Mouse (Mus musculus) Muller cell, postnatal 12 days (primary cell): ENCODE measurements at regions not wholly inside any gene's neighbourhood (a gene's known extent, or its start where the extent isn't known, plus 50 kb on each side); places are given as distances from the start of the nearest gene placed in this dataset.

ENCODE experiments used
- DNase-seq: peaks from one replicate; pipeline ENCODE4 v3.0.0-alpha.2; 2015; ENCODE audit errors: inconsistent ontology term

DNA sequence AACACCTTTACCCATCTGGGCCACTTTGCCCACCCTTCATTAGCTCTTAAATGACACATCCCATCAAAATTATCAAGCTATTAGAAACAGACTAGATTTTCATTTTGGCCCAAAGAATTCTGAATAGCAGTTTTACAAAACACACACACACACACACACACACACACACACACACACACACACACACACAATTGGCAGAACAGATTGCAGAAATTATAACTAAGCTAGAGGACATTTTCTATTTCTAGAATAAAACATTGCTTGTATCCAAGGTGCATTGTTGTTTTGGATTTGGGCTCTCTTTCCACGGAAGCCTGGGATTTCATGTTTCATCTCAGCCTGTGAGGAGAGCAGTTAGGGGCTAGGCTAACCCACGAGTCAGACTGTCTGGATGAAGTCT is 455.1 kb downstream of the Etnk1 start:
- DNase-seq: no peak

DNA sequence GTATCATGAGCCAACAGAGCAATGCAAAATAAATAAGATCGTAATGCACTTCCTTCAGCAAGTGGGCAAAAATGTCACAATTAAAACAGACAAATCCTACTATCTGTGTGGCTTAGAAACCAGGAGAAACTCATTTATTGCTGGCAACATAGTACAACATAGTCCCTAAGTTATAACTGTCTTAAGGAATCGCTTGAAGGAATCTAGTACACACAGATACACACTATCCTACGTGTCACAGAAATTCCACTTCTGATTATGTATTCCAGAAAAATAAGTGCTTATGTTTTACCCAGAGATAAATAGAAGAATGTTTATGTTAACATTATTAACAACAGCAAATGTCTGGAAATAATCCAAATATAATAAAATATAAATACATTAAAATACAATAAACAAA is 457.9 kb downstream of the Etnk1 start:
- DNase-seq: no peak

DNA sequence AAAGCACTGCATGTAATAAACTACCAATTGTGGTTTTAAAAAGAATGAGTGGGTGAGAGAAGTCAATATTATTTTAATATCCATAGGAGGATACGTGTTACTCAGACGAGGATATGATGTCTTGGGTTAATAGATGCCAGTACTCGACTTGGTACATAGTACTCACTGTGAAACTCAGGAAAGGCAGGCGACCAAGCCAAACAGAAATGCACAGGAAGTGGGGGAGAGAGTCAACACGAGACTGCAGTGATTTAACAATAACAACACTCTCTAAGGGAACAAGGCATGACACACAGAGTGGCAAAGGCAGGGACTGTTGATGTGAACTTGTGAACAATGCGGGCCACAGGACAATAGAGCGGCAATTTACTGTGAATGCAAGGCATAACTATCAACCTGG is 464.6 kb downstream of the Etnk1 start:
- DNase-seq: no peak

DNA sequence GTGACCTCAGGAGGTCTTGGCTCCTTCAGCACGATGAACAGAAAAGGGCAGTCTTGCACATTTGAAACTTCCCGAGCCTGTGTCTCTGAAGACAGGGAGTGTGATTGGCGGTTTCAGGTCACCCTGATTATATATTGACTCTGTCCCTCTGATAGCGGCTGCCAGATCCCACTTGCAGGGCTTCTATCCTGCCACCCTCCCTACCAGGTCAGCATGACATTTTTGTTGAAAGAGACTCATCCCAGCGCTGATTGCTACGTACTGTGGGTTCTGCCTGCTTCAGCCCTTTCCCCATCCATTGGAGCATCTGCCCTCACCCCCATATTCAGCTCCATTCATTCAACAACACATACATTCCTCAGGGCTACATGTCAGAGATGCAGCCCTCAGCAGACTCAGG is 466.7 kb downstream of the Etnk1 start:
- no peak for DNase-seq

DNA sequence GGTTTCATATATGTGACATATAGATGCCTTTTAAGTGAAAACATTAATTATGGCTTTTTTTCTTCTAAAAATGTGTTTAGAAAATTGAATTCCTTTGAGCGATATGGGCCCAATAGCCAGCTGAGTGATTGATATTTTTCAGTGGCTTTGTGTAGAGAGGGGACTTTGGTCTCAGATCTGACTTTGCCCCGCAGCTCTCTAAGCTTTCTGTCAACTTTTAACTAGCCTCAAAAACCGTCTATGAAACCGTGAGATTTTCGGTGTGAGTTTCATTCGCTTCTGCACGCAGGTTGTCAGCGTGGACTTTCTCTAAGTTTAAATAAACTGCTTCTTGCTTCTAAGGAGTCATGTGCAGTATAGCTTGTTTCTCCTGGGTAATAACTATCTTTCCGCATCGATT is 467.3 kb downstream of the Etnk1 start:
- DNase-seq: no peak

DNA sequence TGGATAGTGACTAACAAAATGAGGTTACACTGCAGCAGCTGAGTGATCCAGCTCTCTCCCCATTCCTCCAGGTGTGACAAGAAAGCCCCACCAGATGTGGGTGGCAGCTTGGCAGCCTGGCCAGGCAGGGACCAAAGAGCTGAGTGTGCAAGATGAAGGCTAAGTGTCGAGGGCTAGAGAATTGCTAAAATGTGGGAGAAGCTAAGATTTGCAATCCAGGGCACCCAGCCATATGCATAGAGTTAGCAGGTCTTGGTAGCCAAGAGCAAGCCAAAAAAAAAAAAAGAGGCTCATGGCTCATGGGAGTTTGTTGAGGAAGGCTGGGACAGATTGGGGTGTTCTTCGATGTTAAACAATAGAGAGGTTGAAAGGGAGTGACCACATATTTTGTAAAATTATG is 468.0 kb downstream of the Etnk1 start:
- DNase-seq: no peak

DNA sequence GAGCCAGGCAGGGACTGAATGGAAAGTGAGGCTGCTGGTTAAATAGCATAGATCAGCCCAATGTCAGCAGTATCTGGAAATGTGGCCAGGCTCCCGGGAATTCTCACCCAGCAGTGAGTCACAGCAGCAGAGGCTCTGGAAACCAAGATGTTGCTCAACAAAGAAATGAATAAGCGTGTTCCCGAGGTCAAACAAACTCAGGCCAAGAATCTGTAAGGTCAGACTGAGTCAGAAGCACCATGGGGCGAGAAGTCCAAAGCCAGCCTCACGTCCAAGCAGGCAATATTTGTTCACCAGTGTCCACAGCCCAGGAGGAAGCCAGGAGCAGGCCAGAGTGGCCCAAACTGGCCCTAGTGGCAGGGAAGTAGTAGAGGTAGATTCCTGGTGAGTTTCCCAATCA is 473.6 kb downstream of the Etnk1 start:
- DNase-seq: peak; percentile 92

DNA sequence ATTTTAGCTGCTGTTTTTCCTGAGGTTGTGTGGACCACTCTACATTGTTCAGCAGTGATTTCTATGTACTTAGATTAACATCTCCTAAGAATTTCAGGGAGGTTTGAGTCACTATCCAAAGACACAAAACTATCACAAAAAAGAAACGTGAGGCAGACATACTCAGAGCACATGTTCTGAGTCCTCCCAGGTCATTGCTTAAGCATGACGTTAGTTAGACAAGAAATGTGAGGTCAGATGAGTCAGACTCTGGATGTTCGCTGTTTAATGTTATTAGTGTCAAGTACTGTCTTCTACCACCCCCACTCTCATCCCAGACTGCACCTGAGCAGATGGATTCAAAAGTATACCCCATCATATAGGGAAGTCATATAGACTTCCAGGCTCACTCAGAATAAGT is 475.0 kb downstream of the Etnk1 start:
- peak; percentile 14 for DNase-seq

DNA sequence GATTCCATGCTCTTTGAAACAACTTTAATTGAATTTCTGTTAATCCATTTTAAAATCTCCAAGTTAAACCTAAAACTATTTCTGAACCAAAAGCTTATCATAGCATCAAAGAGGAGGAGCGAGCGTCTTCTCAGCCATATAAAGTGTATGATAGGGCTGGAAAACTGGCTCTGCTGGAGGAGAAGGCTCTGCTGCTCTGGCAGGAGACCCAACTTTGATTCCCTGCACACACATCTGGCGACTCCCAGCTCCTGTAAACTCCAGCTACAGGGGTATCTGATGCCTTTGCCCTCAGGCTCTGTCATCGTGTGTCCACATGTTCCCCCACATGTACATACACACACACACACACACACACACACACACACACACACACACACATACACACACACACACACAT is 479.0 kb downstream of the Etnk1 start:
- DNase-seq: no peak

DNA sequence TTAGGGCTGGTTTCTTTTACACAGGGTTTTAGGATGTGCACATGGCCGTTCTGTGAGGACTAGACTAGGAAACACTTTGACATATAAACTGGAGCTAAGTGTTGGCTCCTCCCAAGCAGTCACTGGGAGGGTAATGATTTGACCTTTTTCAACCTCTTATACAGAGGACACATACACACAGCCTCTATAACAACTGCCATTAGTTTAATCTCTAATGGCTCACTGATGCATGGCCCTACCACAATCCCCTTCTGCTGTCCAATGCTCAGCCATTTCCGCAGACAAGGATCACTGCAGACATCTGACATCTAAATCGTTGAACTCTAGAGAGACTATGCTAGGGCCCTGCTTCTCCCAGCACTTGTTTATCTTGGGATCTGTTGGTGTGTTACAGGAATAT is 481.5 kb downstream of the Etnk1 start:
- no peak for DNase-seq

DNA sequence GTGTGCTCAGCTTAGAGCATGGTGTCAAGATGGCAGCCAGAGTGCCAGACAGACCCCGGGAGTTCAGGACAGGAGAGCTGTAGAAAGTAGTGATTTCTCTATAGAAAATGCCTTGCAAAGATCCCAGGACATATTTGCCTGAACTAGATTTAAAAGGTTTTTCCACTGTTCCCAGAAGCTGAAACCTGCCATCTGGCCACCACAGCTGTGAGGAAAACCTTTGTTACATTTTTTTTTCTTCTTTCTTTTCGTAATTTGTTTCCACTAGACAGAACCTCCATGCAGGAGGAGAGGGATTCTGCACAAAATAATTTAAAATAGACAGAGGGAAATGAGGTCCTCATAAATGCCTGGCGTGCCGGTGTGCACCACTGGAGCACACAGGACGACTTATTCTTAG is 489.6 kb downstream of the Etnk1 start:
- DNase-seq: no peak

DNA sequence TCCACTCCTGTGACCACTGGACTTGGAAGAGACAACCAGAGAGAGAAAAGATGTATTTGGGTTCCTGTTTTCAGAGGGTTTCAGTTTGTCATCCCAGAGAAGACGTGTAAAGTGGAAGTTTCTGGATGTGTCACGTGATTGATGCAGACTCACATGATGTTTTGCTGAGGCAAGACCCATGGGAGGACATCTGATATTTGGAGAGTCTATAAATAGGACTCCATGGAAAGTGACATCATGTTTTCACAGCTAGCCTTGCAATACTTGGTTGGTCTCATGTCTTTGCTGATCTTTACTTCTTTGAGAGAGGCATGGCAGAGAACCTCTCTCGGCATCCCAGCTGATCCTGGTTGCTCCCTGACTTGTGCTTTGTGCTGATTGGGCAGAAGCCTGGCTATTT is 493.8 kb downstream of the Etnk1 start:
- DNase-seq: no peak

DNA sequence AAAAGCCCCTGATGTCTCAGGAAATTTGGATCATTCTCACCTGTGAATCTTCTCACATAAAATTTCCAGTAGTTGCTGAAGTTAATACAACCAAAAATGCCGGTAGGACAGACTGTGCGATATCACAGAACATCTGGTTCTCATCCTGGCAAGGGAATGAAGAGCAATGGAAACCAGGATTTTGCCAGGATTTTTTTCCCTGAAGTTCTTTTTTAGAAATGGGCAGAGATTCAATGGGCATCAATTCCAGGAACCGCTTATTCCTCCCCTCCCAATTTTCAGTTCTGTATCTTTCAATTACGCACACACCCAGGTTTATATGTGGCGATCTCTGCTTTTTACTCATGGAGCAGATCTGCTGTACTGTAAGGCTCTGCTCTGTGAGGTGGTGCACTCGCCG is 496.3 kb downstream of the Etnk1 start:
- DNase-seq: no peak

DNA sequence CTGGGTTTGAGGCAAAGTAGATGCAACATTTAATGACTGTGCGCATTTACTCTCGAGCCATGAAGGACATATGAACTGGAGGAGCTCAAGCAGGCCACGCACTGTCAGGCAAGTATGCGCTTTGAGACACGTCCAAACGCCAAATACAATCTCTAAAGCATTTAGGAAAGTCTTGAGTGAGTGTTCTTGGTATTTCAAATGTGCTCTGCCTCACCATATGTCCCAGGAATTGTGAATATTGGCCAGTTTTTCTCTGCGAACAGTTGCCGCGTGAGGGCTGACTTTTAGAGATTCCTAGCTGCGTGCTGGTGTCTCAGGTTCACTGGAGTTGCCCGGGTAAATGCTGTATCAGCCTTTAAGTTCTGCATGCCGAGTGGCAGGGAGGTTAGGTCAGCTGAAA is 498.4 kb downstream of the Etnk1 start:
- no peak for DNase-seq

DNA sequence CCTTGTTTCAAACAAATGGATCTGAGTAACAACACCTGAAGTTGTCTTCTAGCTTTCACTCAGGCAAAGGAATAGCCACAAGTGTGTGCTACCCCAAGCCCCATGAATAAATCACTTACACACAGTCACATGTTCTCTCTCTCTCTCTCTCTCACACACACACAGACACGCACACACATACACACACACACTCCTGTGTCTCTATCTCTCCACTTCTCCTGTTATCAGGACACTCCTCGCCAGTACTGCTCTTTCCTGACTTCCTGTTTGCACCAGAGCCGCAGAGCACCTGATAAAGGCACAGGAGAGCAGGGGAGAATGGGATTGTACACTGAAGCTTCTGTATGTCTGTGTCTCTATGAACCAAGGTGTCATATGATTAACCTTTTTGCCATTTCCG is 501.5 kb downstream of the Etnk1 start:
- no peak for DNase-seq

DNA sequence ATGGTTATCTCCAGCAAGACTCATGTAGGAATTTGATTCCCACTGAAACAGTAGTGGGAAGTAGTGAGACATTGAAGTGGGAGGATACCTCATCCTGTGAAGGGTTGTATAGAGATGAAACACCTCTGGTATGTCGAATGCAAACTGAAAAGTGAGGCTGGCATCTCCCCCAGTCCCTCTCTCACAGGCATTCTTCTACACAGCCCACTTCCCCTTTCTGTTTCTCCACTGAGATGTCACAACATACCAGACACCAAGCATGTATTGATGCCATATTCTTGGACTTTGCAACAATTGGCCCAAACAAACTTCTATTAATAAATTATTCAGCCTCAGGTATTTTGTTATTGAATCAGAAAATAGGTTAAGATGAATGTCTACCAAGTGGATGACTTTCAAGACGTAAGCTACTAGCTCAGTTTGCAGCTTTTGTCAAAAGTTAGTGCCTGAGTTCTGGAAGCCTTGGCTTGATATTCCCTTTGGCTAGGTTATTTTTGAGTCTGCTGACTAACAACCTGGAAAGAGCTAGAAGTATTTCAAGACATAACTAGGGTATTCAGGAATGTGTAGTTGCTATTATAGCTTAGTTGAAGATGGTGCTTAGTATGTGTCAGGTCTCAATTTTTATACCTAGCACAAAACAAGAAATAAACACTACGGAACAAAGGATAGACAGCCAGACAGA is 502.6 kb downstream of the Etnk1 start:
- no peak for DNase-seq

DNA sequence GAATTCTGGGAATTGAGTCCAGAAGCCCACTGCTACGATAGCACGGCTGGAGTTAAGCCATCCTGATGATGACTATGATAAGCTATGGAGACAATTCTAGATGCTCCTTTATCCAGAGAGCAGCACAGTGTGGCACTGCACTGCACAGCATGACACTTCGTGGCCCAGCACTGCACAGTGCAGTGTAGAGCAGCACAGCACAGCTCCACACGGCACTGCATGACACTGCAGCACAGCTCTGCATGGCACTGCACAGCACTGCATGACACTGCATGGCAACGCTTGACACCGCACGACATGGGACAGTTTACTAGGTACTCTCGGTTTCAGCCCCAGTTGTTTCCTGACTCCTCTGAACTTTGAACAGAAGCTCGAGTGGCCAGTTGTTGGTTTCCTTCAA is 523.1 kb downstream of the Etnk1 start:
- DNase-seq: no peak

DNA sequence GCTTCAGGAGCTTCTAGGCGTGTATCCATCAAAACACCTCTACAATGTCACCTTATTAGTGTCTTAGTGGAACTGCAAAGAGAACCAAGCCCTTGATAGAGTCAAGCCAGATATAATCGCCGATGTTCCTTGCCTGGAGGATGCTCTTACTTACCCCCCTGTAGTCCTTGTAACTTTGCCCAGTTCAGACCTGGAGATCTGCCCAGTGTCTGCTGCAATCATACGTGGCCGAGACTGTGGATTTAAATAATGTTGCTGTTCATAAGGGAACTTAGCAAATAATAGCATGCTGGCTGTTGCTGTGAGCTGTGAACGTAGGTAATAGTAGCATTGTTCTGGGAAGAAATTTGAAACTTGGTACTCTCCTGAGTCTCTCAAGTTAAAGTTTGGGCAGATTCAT is 523.8 kb downstream of the Etnk1 start:
- DNase-seq: no peak

DNA sequence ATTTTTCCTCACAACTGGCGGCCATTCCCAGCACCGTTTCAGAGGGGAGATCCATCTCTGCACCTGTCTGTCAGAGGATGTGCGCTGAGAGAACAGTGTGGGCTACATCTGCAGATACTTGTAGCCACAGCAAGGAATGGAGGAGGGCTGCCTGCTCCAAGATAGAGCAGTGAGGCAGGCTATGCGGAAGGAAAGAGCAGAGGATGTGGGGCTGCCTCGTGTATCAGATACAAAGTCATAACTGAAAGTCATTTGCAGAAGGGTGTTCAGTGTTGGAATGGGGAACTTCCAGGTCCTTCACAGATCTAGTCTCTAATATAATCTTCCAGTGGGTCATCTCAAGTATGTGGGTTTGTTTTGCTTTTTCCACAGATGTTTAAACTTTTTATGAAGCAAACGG is 531.0 kb downstream of the Etnk1 start:
- no peak for DNase-seq

DNA sequence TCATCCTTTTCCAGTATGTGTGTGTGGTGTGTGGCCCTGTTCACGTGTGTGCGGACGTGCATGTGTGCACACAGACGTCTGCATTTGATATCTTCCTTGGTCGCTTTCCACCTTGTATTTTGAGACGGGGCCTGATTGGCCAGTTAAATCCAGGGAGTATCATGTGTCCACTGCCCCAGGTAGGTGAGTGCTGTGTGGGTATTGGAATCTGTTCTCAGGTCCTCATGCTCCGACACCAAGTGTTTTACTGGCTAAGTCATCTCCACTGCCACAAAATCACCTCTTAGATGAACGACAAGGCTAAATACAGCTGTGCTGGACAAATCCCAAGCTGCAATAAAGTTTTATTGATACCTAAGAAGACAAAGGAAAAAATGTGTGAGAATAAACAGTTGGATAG is 537.0 kb downstream of the Etnk1 start:
- DNase-seq: no peak

DNA sequence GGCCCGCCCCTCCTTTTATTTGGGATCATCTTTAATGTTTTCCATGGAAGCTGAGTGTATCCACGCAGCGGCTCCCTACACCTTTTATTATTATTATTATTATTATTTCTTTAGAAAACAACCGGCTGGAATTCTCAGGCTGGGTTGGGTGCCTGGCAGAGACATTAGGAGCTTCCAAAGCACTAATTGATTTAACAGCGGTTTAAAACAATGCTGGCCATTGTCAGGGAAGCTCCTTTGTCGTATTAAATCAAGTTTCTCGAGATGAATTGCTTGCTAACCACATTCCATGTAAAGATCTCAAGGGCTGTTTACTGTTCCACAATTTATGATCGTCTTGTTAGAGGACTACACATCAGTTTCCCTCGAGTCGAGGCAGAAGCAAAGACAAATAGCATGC is 539.4 kb downstream of the Etnk1 start:
- peak; percentile 80 for DNase-seq

DNA sequence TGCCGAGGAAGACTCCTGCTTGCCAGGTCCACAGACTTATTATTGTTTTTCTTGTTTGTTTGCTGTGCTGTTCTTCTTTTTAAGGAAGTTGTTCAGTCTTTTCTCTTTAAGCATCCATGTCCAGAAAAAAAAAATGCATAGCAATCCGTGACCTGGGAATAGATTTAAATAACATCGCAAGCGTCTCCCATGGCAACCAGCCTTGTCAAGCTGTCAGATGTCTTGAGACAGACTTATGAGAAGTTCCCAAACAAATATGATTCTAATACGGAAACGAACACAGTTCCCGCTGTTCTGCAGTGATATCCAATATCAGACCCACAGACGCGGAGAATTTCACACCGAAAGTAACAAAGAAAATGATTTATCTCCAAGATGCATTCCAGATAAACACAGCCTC is 547.4 kb downstream of the Etnk1 start:
- no peak for DNase-seq

DNA sequence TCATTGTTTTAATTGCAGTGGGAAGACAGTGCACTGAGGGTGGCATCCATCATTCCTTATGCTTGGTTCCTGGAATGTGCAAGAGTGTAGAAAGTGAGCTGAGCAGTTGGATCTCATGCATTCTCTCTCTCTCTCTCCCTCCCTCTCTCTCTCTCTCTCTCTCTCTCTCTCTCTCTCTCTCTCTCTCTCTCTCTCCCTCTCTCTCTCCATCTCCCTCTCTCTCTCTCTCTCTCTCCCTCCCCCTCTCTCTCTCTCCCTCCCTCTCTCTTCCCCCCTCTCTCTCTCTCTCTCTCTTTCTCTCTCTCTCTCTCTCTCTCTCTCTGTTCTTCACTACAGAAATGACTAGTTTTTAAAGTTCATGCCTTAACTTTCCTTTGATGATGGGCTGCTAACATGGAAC is 583.1 kb downstream of the Etnk1 start:
- no peak for DNase-seq
